Mouse (Mus musculus): ENCODE results near the gene Tlr2.
"Not testable (repeated sequence)": the region's sequence is repeated elsewhere in the genome, so short reads cannot be mapped to it uniquely, and the experiment has no call there.

Gene Tlr2

GRCm38 (mm10) chr3:83841095-83841850, at the start of gene Tlr2:
Gene Tlr2 (minus strand): TSS chr3:83841767.
- peak in 1 of 2 experiments; percentile 19 for DNase-seq (ENCODE audit: low spot score in 2 of 2)

DNA sequence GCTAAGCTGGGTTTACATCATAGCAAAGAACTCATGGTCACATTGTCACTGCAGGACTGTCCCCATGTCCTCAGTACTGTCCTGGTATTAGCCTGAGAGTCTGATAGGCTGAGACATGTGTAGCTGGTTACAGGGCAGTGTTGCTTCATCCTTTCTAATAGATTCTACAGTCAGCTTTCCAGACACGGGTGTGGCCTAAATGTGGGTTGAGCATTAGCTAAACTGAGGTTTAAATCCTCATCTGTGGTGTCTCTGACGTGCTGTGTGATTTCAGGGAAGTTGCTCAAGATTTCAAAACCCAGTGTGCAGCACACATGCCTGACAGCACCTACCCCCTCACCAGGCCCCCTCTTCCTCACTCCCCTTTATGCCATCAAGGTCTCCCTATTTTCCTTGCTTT, 43.6 kb upstream of the Tlr2 start:
- no peak for DNase-seq (ENCODE audit: low spot score in 2 of 2)

GRCm38 (mm10) chr3:83879261-83880050, 37.9 kb upstream of the Tlr2 start:
- not testable (repeated sequence) for DNase-seq (ENCODE audit: low spot score in 2 of 2)

- DNase-seq (ENCODE audit: low spot score in 2 of 2): no peak
Measured at GRCm38 (mm10) chr3:83878801-83879200, 37.2 kb upstream of the Tlr2 start.

- no peak for DNase-seq (ENCODE audit: low spot score in 2 of 2)
Measured at GRCm38 (mm10) chr3:83876299-83876698, 34.7 kb upstream of the Tlr2 start.

- DNase-seq (ENCODE audit: low spot score in 2 of 2): not testable (repeated sequence)
Measured at GRCm38 (mm10) chr3:83875078-83875477, 33.5 kb upstream of the Tlr2 start.

- DNase-seq (ENCODE audit: low spot score in 2 of 2): not testable (repeated sequence)
Measured at GRCm38 (mm10) chr3:83872853-83873252, 31.3 kb upstream of the Tlr2 start.

- DNase-seq (ENCODE audit: low spot score in 2 of 2): not testable (repeated sequence)
Measured at GRCm38 (mm10) chr3:83871962-83872361, 30.4 kb upstream of the Tlr2 start.

DNA sequence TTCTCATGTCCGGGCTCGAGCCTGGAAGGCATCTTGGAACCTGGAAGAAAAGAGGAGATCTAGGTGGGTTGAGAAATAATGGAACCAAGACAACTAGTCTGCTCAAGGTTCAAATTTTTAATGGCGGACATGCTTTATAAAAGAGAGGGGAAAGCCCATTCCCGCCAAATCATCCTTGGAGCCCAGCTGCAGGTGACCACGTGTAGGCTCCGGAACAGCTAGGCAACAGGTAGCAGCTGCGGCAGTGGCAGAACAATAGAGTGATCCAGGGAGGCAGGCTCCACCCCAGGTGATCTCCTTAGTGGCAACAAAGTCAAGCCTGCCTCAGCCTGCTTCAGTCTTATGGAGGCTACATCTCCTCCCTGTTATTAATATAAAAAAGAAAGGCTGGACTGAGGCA, 30.0 kb upstream of the Tlr2 start:
- DNase-seq (ENCODE audit: low spot score in 2 of 2): not testable (repeated sequence)

DNA sequence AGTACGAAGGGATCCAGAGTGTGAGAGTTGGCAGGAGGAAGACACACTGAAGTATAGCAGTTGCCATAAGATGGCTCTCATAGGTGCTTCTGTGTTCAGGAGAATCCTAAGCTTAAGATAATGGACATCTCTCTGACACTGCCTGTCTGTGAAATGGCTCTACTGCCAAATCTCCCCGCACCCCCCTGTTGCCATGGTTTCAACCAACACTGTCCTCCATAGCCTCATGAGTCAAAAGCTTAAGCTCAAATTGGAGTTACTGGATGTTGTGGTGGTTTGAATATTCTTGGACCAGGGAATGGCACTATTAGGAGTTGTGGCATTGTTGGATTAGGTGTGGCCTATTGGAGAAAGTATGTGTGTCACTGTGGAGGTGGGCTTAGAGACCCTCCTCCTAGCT, 28.2 kb upstream of the Tlr2 start:
- no peak for DNase-seq (ENCODE audit: low spot score in 2 of 2)

GRCm38 (mm10) chr3:83867026-83867425, 25.5 kb upstream of the Tlr2 start:
- not testable (repeated sequence) for DNase-seq (ENCODE audit: low spot score in 2 of 2)

GRCm38 (mm10) chr3:83865216-83865615, 23.6 kb upstream of the Tlr2 start:
- no peak for DNase-seq (ENCODE audit: low spot score in 2 of 2)

DNA sequence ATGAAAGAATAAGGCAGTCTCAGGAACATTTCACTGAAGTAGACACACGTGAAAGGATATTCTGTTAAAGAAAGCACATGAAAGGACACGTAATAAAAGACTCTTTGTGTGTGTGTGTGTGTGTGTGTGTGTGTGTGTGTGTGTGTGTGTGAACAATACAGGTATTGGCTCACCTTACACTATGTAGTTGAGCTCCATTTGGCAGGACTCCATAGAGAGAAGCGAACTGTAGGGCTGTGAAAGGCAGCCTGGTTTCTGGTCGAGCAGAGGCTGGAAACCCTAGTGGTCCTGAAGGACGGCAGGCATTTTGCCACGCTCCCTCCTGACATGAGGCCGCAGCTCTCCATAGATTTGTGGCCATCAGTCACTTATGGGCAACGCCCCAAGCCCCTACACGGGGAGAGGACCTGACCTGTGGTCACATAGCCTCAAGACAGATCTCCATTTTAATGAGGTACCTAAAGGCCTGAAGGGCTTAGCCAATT, 22.5 kb upstream of the Tlr2 start:
- no peak for DNase-seq (ENCODE audit: low spot score in 2 of 2)

GRCm38 (mm10) chr3:83862956-83863355, 21.4 kb upstream of the Tlr2 start:
- DNase-seq (ENCODE audit: low spot score in 2 of 2): peak; percentile 46 to 69

DNA sequence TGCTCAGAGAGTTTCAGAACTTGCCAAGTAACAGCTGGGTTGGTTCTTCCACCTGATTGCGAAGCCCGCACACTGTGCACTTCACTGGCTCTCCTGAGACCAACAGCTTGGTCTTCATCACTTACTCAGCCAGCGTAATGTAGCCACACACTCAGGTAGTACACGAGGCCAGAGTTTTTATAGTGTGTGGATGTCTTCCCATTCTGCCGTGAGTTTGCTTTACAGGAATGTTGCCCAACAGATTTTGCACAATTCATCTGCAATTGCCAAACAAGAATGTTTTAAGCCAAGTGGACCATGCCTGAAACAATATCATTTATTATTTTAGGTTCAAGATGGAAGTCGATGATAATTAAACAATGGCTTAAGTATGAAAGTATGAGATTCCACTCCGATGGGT, 18.0 kb upstream of the Tlr2 start:
- no peak for DNase-seq (ENCODE audit: low spot score in 2 of 2)

GRCm38 (mm10) chr3:83859071-83859470, 17.5 kb upstream of the Tlr2 start:
- no peak for DNase-seq (ENCODE audit: low spot score in 2 of 2)

GRCm38 (mm10) chr3:83857621-83858020, 16.1 kb upstream of the Tlr2 start:
- no peak for DNase-seq (ENCODE audit: low spot score in 2 of 2)

GRCm38 (mm10) chr3:83855643-83856042, 14.1 kb upstream of the Tlr2 start:
- no peak for DNase-seq (ENCODE audit: low spot score in 2 of 2)

DNA sequence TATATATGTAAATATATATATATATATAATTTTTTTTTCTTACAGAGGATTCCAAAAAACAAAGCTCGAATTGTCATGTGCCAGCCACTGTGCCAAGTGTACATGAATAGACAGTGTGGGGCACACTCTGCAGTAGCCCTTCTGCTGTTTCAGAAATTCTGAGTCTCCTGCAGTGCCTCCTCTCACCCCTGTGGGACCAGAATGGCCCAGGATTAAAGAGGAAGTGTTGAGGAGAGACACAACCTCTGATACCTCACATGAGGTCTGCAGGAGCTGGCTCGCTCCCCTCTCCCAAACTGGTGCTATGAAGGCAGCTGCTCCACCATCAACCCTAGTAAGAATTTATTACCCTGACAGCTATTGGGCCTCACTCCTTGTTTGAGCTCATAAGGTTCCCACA, 7.8 kb upstream of the Tlr2 start:
- DNase-seq (ENCODE audit: low spot score in 2 of 2): no peak

- no peak for DNase-seq (ENCODE audit: low spot score in 2 of 2)
Measured at GRCm38 (mm10) chr3:83844766-83845520, 3.4 kb upstream of the Tlr2 start.

DNA sequence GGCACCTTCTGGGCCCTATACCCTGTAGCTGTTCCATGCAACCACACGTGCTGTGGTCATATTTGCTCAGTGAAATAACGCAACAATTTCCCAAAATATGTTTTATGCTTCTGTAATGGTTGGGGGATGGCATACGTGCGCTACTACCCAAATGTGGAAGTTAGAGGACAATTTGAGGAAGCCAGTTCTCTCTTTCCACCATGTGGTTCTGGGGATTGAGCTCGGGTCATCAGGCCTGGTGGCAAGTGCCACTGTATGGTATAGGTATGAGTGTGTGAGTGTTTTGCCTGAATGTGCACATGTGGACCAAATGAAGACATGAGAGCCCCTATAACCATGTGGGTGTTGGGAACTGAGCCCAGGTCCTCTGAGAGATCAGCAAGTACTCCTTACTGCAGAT, 2.1 kb downstream of the Tlr2 start:
- DNase-seq (ENCODE audit: low spot score in 2 of 2): no peak

- DNase-seq (ENCODE audit: low spot score in 2 of 2): no peak
Measured at GRCm38 (mm10) chr3:83836685-83837084, 4.9 kb downstream of the Tlr2 start.

All from frontal cortex, postnatal 36 days (tissue).